Mouse (Mus musculus) stomach, embryonic 16.5 days (tissue): ENCODE measurements around the gene Cd300lg. TPM values are rescaled to one million over a fixed set of nuclear protein-coding genes. Genes with fewer than 3 reads are reported as not detected.

Experiments
- ATAC-seq: fragments of 200-750 bp; cut with Nextera tagmentation; 2 replicates; pipeline ENCODE4 v1.8.0; 2017; ENCODE audit warnings: moderate number of reproducible peaks, moderate TSS enrichment; ENCODE audit not compliant: insufficient read depth, low FRiP score
- H3K27ac ChIP-seq: fragments of 300-500 bp; sonication (generic); 2 replicates; pipeline ENCODE4 v1.5.1; 2014; ENCODE audit warnings: low read length
- H3K27me3 ChIP-seq: fragments of 300-500 bp; sonication (generic); 2 replicates; pipeline ENCODE4 v1.6.1; 2014; ENCODE audit warnings: low read length, control low read depth, mixed read lengths; ENCODE audit not compliant: control insufficient read depth, insufficient read depth
- H3K36me3 ChIP-seq: fragments of 300-500 bp; sonication (generic); 2 replicates; pipeline ENCODE4 v1.6.1; 2014; ENCODE audit warnings: low read length; ENCODE audit not compliant: control insufficient read depth, insufficient read depth
- H3K4me1 ChIP-seq: fragments of 300-500 bp; sonication (generic); 2 replicates; pipeline ENCODE4 v1.6.1; 2014; ENCODE audit warnings: low read length, control low read depth, mixed read lengths; ENCODE audit not compliant: control insufficient read depth, insufficient read depth
- H3K4me2 ChIP-seq: fragments of 300-500 bp; sonication (generic); 2 replicates; pipeline ENCODE4 v1.6.1; 2014; ENCODE audit warnings: low read depth, low read length, mixed read lengths
- H3K4me3 ChIP-seq: fragments of 300-500 bp; sonication (generic); replicated peaks from 2 replicates; pipeline ENCODE4 v1.5.1; 2014; ENCODE audit warnings: mild to moderate bottlenecking, low read length
- H3K9ac ChIP-seq: fragments of 300-500 bp; sonication (generic); 2 replicates; pipeline ENCODE4 v1.6.1; 2014; ENCODE audit warnings: low read length
- H3K9me3 ChIP-seq: fragments of 300-500 bp; sonication (generic); replicated peaks from 2 replicates; pipeline ENCODE4 v1.6.1; 2016; ENCODE audit warnings: low read length, control low read depth; ENCODE audit not compliant: control insufficient read depth
- WGBS: fragments of 180-500 bp; shearing (Covaris S2); extraction: QIAGEN DNeasy Blood & Tissue Kit; methylation state at CpG from one replicate; pipeline ENCODE4 v1.1.7; 2014; 5-methylcytosine and 5-hydroxymethylcytosine counted together
- polyA plus RNA-seq: library from polyadenylated mRNA; unstranded; fragments of >200 nt; fragmentation: Nextera tagmentation; extraction: Ambion mirVana; gene quantifications from 2 replicates; pipeline ENCODE4 v1.2.1, GENCODE M21; 2015

Cd300lg gene
- polyA plus RNA-seq, 1 experiment from 2014 or later, result 2.9 TPM

DNA sequence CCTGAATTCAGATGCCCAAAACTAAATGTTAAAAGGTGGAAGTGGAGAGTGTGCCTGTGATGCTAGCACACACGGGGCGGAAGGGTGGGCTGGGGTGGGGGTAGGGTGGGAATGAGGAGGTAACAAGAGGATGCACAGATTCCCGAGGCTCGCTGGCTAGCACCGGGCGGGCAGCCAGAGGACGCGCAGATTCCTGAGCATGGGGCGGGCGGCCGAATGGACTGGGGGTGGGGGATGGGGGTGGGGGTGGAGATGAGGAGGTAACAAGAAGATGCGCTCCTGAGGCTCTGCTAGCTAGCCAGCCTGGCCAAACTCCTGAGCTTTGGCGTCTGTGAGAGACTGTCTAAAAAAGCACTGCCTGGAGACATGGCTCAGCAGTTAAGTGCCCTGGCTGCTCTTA is 29.1 kb downstream of the Cd300lg start:
- H3K9me3 ChIP-seq, result no peaks in the 10 kb centered on the region
- H3K4me3 ChIP-seq, result peak overlapping the region; percentile 0; the same call in 1 of the 2 replicates
- WGBS, result 10% methylated on average over 13 of the region's 13 CpGs
- no peak overlapping the region for H3K27ac ChIP-seq
- peak overlapping the region; percentile 38 for H3K4me2 ChIP-seq
- H3K27me3 ChIP-seq, result no peaks in the 10 kb centered on the region
- 0 out of 2 replicates have a peak, but pooled peaks cover 12% of the 10 kb centered on the region for H3K4me1 ChIP-seq
- no peaks in the 10 kb centered on the region for H3K36me3 ChIP-seq
- no peak for ATAC-seq
- H3K9ac ChIP-seq, result peak overlapping the region; percentile 23; the same call in 1 of the 2 replicates

DNA sequence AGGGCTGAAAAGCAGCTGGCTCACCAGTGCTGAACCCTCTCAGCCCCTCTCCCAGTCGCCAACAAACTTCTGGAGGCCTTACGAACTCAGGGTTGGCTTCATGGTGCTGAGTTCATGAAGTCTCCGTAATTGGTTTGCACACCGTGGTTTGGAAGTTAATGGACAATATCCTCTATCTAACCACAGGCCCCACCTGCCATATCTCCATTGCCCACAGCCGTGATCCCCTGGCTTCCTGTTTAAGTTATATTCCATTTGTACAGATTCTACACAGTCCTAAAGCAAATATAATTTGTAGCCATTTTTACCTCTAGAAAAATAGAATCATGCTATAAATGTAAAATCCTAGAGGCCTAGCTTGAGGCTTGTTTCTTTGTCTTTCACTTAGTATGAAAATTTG is 31.4 kb downstream of the Cd300lg start:
- Histone ChIP-seq H3K4me3 (no peak overlapping the region), H3K36me3 (no peaks in the 10 kb centered on the region), H3K27me3 (no peaks in the 10 kb centered on the region), H3K9ac (no peak overlapping the region), H3K4me2 (no peak overlapping the region), H3K27ac (no peak overlapping the region), H3K4me1 (0 out of 2 replicates have a peak, but pooled peaks cover 12% of the 10 kb centered on the region), H3K9me3 (no peaks in the 10 kb centered on the region)
- ATAC-seq, result no peak
- 58% methylated on average over 5 of the region's 5 CpGs for WGBS

DNA sequence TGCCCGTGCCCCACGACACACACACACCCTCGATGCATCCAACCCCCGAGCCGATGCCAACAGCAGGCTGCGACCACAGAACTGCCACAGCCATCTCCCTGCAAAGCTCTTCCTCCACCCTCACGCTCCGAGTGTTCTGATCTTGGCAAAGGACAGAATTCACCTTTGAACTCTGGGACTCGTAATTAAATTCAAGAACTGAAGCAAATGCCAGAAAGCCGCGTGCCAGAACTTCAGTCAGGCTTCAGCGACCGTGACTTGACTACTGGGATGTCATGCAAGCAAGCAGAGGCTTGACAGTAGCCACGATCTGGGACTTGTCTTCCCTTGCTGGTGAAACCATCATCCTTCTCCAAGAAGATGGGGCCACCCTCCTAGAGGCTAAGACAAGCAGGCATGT is 32.4 kb downstream of the Cd300lg start:
- WGBS, result 86% methylated on average over 14 of the region's 14 CpGs
- Histone ChIP-seq H3K9me3 (no peaks in the 10 kb centered on the region), H3K4me1 (0 out of 2 replicates have a peak, but pooled peaks cover 12% of the 10 kb centered on the region), H3K9ac (no peak overlapping the region), H3K36me3 (no peaks in the 10 kb centered on the region), H3K27ac (no peak overlapping the region), H3K4me2 (no peak overlapping the region), H3K4me3 (no peak overlapping the region), H3K27me3 (no peaks in the 10 kb centered on the region)
- ATAC-seq, result no peak

GRCm38 (mm10) chr11:102082322-102082721 is 41.0 kb downstream of the Cd300lg start:
- H3K27me3 ChIP-seq, result no peaks in the 10 kb centered on the region
- no peak overlapping the region for H3K27ac ChIP-seq
- WGBS, result under 1% methylated on average over 18 of the region's 18 CpGs
- no peaks in the 10 kb centered on the region for H3K36me3 ChIP-seq
- no peaks in the 10 kb centered on the region for H3K9me3 ChIP-seq
- ATAC-seq, result peak; percentile 89; the same call in 1 of the 2 replicates
- H3K4me1 ChIP-seq, result peaks cover 15% of the 10 kb centered on the region
- H3K4me2 ChIP-seq, result peak overlapping the region; percentile 95
- peak overlapping the region; percentile 73 for H3K9ac ChIP-seq
- H3K4me3 ChIP-seq, result peak overlapping the region; percentile 52

DNA sequence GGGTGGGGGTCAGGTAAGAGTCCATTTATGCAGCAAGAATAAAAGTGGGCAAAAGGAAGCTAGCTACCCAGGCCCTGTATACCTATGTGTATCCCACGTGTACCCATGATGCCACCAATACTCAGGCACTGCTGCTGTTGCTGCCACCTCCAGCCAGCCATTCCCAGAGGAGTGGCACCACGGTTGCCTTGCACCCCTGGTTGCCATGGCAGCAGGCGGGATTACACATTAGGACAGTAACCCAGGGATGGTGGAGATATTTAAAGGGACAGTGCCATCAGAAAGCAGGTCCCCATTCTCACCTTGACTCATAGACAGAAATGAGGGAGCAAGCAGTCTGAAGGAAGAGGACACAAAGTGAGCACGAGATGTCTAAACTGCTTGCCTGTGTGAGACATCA is 41.9 kb downstream of the Cd300lg start:
- H3K9ac ChIP-seq, result no peak overlapping the region
- ATAC-seq, result no peak
- no peak overlapping the region for H3K4me2 ChIP-seq
- peaks cover 15% of the 10 kb centered on the region for H3K4me1 ChIP-seq
- no peaks in the 10 kb centered on the region for H3K9me3 ChIP-seq
- no peaks in the 10 kb centered on the region for H3K36me3 ChIP-seq
- H3K27me3 ChIP-seq, result no peaks in the 10 kb centered on the region
- whole genome bisulfite sequencing, result 60% methylated on average over 4 of the region's 4 CpGs
- H3K27ac ChIP-seq, result no peak overlapping the region
- no peak overlapping the region for H3K4me3 ChIP-seq

DNA sequence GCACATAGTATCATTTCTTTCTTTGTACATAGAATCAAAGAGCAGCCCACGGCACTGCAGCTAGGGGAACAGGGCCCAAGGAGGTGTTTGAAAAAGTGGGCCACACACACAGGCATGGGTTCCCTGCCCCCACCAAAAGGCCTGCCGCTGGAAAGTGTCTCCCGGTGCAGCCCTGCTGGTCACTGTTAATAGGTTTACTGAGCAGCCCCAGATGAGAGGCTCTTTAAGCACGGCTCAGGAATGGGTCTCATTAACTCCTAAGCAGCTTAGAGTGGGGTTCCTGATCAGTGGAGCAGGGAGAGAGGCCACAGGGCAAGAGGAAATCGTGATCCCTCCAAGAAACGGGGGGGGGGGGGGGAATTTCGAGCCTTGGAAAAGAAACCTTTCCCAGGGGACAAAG is 42.9 kb downstream of the Cd300lg start:
- no peak overlapping the region for H3K27ac ChIP-seq
- no peak overlapping the region for H3K9ac ChIP-seq
- peaks cover 15% of the 10 kb centered on the region for H3K4me1 ChIP-seq
- H3K9me3 ChIP-seq, result no peaks in the 10 kb centered on the region
- H3K27me3 ChIP-seq, result no peaks in the 10 kb centered on the region
- no peaks in the 10 kb centered on the region for H3K36me3 ChIP-seq
- H3K4me3 ChIP-seq, result no peak overlapping the region
- no peak for ATAC-seq
- 65% methylated on average over 7 of the region's 7 CpGs for WGBS
- no peak overlapping the region for H3K4me2 ChIP-seq

DNA sequence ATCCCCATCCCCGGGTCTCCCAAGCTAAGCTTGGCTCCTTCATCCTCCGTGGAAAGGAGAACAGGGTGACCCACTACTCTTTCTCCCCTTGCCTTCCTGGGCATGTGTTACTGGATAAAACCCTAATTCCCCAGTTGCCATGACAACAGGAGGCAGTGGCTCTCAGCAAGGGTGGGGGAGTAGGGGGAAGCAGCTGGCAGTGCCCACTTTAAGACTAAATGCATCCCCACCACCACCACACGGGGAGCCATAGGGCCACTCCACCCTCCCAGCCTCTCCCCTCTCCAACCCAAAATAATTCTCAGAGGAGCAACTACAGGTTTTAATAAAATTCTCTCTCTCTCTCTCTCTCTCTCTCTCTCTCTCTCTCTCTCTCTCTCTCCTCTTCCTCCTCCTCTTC is 45.0 kb downstream of the Cd300lg start:
- H3K4me1 ChIP-seq, result peaks cover 20% of the 10 kb centered on the region
- H3K36me3 ChIP-seq, result no peaks in the 10 kb centered on the region
- peak overlapping the region; percentile 72; the same call in 1 of the 2 replicates for H3K9ac ChIP-seq
- H3K27ac ChIP-seq, result no peak overlapping the region
- H3K9me3 ChIP-seq, result no peaks in the 10 kb centered on the region
- WGBS, result 9% methylated on average over 3 of the region's 3 CpGs
- H3K27me3 ChIP-seq, result no peaks in the 10 kb centered on the region
- no peak overlapping the region; the same call in 1 of the 2 replicates for H3K4me3 ChIP-seq
- H3K4me2 ChIP-seq, result peak overlapping the region; percentile 80
- ATAC-seq, result no peak

DNA sequence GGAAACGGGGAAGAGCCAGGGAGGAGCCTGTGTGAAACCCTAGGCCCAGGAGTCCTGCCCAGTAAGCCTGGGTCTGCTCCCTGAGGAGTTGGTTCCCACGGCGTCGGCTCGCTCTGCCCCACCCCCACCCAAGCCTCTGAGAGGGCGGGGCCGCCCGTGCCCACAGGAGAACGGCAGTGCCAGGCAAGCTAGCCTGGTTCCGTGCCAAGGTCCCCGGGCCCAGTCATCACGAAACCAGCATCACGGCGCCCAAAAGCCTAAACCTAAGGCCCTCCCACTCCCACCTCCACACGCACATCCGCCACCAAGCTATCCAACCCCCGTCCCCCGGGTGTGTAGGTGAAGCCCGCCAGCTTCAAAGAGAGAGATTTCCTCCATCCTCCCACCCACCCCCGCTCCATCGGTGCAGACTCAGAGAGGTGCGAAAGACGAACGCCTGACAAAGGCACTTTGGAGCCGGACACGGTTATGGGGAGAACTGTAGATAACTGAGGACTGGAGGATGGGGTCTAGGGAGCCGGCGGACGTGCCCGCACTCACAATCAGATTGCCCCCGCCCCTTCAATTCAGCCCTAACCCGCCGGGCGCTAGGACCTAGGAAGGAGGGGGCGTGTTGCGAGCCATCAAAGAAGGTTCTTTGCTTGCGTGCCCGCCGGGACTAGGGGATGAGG is 45.9 kb downstream of the Cd300lg start:
- WGBS, result under 1% methylated on average over 39 of the region's 39 CpGs
- peak overlapping the region; percentile 60 for H3K4me3 ChIP-seq
- peak overlapping the region; percentile 83 for H3K27ac ChIP-seq
- no peaks in the 10 kb centered on the region for H3K27me3 ChIP-seq
- H3K4me1 ChIP-seq, result peaks cover 16% of the 10 kb centered on the region
- no peaks in the 10 kb centered on the region for H3K36me3 ChIP-seq
- ATAC-seq, result peak; percentile 68
- peak overlapping the region; percentile 80 for H3K4me2 ChIP-seq
- H3K9me3 ChIP-seq, result no peaks in the 10 kb centered on the region
- H3K9ac ChIP-seq, result peak overlapping the region; percentile 72

DNA sequence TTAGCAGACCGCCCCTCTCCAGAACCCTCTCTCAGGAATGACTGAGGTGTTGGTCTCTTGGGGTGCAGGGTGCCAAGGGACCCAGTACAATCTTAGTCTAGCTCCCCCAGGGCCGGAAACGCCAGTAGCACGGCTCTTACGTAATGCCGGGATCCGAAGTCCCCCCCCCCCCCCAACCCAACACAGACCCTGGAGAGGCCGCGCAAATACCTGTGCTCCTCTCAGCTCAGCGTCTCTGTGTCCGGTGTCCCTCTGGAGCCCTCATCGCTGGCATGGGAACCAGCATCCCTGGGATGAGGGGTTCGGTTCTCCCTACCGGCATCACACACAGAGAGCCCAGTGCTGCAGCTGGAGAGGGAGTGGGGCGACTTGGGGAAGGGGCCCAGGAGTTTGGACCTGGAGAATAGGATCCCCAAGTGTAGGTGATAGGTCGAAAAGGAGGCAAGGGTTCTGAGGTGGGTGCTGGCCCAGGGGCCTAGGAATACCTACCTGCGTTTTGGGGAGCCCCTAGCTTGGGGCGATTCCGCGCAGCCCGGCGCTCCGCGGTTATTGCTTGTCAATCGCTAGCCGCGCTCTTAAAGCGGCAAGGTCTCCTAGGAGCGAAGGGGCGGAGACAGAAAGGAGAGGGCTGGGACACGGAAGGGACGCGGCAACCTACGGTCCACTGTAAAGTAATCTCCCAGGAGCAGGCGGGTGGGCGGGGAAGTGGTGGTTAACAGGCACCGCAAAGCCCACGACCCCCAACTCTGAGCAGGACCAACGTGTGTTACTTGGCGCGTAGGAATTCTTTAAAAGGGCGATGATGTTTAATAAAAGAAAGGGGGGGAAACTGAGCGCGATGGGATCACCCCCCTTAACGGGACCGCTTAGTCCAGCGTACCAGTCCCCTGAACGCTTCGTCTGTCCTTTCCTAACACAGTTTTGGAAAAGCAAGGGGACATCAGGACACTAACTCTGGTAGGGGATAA is 46.9 kb downstream of the Cd300lg start, which contains the start of gene Mpp2:
TSS of gene Mpp2 (minus strand) at position 585 of the 968 bp plus-strand sequence.
- ATAC-seq, result peak; percentile 77
- WGBS, result under 1% methylated on average over 49 of the region's 49 CpGs
- no peaks in the 10 kb centered on the region for H3K27me3 ChIP-seq
- no peaks in the 10 kb centered on the region for H3K9me3 ChIP-seq
- H3K4me2 ChIP-seq, result peak within 1 kb of the TSS; percentile 80
- peaks cover 12% of the 10 kb centered on the region for H3K4me1 ChIP-seq
- H3K4me3 ChIP-seq, result peak within 1 kb of the TSS; percentile 60
- peak within 1 kb of the TSS; percentile 72 for H3K9ac ChIP-seq
- H3K27ac ChIP-seq, result peak within 1 kb of the TSS; percentile 83
- H3K36me3 ChIP-seq, result no peaks in the 10 kb centered on the region
